Mouse (Mus musculus) NIH3T3 (cell line): ENCODE data around the gene Msi2.

ENCODE experiments used
- DNase-seq: peaks from one replicate; pipeline ENCODE4 v3.0.0-alpha.2; 2012; ENCODE audit warnings: low read depth

The Msi2 gene

GRCm38 (mm10) chr11:88589641-88590040 is 128.7 kb downstream of the Msi2 start:
- peak; percentile 14 for DNase-seq

GRCm38 (mm10) chr11:88588688-88589210 is 129.6 kb downstream of the Msi2 start:
- no peak for DNase-seq

GRCm38 (mm10) chr11:88587710-88588109 is 130.6 kb downstream of the Msi2 start:
- no peak for DNase-seq

DNA sequence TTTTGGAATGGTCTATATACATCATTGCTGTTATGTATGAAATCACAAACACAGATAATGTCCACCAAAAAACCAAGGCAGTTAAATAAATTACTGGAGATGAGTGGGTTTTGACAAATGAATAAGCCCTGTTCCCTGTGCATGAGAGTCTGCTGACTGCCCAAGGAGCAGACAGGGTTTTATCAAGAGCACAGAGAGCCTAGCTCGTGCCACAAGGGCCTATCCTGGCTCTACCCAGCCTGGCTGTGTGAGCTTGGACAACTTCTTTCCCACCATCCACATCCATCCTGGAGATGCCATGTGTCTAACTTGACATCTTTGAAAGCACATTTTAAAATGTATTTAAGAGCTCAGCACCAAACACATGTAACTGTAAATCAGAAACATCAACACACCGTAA is 132.4 kb downstream of the Msi2 start:
- no peak for DNase-seq

DNA sequence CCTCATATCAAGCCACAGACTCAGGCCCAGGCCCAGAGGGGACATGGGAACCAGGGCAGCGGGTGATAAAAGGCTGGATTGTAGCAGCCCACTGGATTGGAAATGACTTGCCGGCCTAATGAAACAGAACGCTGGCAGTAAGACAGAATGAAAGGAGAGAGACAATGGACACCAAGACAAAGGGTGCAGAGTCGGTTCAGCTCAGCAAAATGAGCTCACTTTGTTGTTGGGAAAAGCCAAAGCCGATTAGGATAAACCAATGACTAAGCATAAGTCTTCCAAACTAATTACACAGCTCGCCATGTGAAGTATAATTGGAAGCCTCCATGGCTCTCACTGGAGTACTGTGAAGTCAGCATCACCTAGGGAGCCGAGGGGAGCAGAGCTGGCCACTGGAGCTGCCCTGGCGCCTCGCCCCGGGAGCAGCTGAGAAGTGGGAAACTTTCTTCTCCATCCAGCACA is 133.1 kb downstream of the Msi2 start:
- no peak for DNase-seq

GRCm38 (mm10) chr11:88583866-88584265 is 134.4 kb downstream of the Msi2 start:
- no peak for DNase-seq

GRCm38 (mm10) chr11:88583259-88583833 is 135.0 kb downstream of the Msi2 start:
- no peak for DNase-seq

DNA sequence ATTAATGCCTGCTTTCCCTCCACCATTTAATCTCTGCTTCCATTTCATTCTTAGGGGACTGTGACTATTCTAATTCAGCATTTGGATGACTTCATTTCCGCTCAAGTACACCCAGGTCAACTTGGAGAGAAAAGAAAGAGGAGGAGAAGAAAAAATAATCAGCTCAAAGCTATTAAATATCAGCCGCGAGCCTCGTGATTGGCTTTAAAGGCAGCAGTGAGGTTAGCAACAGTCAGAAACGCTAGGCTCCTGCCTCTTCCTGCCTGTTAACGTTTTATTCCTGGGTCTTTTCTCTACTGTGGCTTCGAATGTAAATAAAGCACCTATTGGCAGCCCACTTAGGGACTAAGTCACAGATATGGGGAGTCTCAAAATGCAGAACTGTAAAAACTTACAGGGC is 135.5 kb downstream of the Msi2 start:
- no peak for DNase-seq

GRCm38 (mm10) chr11:88582021-88582707 is 136.1 kb downstream of the Msi2 start:
- DNase-seq, result no peak

- no peak for DNase-seq
Observed at GRCm38 (mm10) chr11:88581375-88581774, 136.9 kb downstream of the Msi2 start.

DNA sequence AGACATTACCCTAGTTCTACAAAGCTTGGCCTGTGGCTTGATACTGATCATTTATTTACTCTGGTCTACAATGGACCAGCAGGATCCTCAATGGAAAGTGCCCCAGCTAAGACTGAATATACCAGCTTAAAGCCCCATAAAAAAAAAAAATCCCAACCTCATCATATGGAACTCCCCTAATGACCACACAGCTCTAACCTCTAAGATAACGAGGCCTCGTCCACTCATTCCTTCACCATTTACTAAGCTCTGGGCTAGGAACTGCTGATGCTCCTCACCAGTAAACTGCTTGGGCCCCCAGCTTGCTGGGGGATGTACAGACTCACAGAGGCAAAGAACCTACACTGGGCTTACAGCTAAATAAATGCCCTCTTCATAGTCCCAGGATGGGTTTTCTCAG is 139.6 kb downstream of the Msi2 start:
- no peak for DNase-seq

GRCm38 (mm10) chr11:88577076-88577475 is 141.2 kb downstream of the Msi2 start:
- DNase-seq, result no peak

DNA sequence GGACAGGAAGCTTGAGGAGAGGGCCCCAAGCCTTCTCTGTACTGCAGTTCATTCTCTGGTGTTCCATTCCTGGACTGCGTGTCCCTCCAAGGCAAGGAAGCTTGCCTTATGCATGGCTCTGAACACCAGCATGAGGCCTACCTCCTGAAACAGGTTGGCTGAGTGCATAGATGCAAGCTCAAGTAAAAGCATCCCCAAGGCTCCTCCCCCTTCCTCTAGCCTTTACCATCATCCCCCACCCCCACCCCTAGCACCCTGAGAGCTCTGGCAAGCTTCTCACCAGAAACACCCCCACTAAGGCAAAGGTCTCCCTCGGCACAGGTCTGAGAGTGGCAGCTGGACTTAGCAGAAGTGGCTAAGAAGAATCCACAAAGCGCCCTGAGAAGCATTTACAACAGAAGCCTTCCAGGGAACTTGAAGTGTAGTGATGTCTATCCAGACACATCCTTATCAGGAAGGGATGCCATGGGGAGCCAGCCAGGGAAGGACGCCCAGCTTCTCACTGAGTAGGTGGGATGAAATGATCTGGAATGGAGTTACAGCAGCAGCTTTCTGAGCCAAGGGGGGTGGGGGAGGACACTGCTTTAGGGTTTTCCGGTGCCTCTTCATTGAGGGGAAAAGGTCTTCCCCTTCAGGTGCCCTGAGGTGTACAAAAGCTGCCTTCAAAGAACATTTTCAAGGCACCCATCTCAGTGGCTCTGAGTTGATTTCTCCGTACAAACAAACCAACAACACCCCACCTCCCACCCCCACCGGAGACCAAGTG is 141.9 kb downstream of the Msi2 start:
- no peak for DNase-seq

DNA sequence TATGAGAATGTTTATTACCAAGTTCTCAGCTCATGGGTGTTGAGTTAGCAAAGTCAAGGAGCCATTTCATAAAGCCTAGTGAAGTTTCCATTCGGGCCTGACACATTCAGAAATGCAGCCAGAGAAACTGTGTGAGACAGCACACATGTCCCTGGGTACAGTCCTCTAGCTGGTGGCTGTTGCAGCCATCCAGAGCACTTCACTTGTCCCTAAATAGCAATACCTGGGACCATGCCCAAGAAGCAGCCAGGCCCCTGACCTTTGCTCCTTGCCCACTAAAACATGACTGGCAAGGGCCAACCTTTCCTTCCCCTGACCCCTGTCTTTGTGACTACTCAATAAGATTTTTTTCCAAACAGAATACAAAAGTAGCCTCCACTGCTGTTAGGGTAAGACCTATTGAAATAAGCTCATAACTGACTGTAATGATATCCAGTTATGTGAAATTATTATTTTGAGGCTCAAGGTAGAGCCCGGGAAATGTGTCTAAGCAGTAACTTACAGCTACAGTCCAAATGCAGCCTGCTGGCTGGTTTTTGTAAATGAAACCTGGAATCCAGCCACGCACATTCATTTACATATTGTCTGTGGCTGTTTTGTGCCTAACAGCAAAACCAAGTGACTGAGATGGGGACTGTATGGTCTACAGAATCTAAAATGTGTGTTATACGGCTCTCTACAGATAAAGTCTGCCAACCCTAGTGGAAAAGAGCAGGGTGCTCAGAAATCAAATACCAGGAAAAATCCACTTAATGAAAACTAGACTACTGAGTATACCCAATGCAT is 143.5 kb downstream of the Msi2 start:
- no peak for DNase-seq

DNA sequence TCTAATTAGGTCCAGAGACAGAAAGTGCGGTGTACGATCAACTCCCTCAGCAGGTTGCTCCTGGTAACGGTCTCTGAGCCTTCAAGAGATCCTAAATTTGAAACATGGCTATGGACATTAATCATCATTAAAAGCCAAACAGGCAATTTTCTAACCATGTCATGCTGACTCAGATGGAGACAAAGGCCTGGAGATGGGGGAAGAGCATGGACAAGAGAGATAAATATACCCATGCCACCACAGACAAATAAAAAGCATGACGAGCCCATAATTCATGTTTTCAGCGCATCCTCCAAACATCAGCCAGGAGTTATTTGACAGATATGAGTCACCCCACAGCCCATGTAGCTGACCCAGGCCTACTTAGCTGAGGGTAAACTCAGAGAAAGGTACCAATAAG is 145.3 kb downstream of the Msi2 start:
- DNase-seq, result no peak

- no peak for DNase-seq
Observed at GRCm38 (mm10) chr11:88572461-88572860, 145.9 kb downstream of the Msi2 start.

GRCm38 (mm10) chr11:88570715-88571202 is 147.6 kb downstream of the Msi2 start:
- DNase-seq, result peak; percentile 56

- no peak for DNase-seq
Observed at GRCm38 (mm10) chr11:88566613-88567606, 151.4 kb downstream of the Msi2 start.

DNA sequence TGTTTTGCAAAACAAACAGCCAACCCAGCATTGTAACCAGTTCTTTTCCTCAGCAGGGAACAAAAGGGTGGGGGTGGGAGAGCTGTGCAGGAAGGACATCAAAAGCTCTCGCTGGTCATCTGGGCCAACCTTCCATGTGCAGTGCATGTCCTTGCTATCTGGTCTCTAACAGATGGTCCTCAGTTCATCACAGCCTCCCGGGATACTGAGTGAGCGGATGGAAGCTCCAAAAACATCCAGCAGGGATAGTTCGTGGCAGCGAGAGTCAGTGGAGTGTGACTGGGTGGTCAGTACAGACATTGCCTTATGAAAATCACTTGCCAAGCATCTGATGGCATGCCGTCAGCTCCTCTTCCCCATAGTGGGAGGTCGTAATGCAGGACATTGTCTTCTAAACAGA is 153.5 kb downstream of the Msi2 start:
- no peak for DNase-seq

- no peak for DNase-seq
Observed at GRCm38 (mm10) chr11:88564363-88564762, 153.9 kb downstream of the Msi2 start.

DNA sequence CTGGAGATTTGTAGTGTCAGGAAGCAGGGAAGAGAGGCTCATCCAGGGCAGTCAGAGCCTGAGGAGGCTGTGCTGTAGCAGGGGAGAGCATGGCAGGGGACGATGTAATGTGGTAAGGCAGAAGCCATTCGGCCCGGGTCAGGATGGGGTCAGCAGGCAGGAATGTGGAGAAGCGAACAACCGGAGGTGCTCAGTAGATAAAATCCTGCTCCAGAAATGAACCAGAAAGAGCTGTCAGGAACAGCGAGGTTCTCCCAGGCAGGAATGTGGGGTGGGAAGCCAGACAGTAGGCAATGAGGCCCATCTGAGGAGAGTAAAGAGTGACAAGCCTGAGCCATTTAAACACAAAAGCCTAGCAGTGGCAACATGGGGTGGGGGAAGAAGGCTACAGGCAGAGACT is 157.1 kb downstream of the Msi2 start:
- no peak for DNase-seq
